Mouse (Mus musculus) frontal cortex, postnatal 25 days (tissue): ENCODE data around the gene Serpinb1c.
"Not testable (repeated sequence)": the region's sequence is repeated elsewhere in the genome, so short reads cannot be mapped to it uniquely, and the experiment has no call there.

ENCODE experiments used
- DNase-seq, 2 experiments: peaks; one replicate each; pipeline ENCODE4 v3.0.0; 2022; ENCODE audit warnings: low spot score in 2 of 2

Serpinb1c gene

GRCm38 (mm10) chr13:32898111-32898510, at the start of gene Serpinb1c:
Serpinb1c (minus strand) TSS chr13:32898211.
- no peak for DNase-seq

DNA sequence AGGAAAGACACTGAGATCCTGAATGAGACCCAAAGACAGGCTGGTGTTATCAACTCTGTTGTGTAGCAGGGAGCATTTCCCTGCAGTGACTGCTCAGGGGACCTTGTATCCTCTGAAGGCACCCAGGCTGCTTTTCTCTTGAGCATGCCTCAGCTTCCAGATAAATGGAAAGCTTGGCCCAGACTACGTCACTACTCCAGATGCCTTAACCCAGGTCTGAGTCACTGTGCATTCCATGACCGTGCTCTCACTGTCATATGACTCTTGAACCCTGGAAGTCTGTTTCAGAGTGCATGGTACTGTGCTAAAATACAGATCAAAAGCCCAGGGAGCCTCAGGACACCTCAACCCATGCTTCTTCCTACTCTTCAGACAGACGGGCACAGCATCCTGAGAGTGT, 41.2 kb upstream of the Serpinb1c start:
- not testable (repeated sequence) for DNase-seq

DNA sequence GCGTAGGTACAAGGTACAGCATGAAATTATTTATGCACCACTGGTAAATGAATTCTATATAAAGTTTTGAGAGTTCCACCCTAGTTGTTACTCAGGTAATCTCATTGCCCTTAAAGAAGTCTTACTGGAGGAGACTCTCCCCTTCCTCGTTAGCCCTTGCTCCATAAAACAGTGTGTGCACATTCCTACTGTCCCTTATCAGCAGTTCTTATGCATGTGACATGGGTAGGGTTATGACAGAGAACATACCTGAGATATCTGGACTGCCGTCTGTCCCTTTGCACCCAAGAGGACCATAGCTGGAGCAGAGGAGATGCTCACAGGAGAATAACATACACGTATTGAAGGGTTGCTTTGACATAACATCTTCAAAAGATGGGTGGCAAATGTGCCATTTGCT, 40.3 kb upstream of the Serpinb1c start:
- not testable (repeated sequence) for DNase-seq

DNA sequence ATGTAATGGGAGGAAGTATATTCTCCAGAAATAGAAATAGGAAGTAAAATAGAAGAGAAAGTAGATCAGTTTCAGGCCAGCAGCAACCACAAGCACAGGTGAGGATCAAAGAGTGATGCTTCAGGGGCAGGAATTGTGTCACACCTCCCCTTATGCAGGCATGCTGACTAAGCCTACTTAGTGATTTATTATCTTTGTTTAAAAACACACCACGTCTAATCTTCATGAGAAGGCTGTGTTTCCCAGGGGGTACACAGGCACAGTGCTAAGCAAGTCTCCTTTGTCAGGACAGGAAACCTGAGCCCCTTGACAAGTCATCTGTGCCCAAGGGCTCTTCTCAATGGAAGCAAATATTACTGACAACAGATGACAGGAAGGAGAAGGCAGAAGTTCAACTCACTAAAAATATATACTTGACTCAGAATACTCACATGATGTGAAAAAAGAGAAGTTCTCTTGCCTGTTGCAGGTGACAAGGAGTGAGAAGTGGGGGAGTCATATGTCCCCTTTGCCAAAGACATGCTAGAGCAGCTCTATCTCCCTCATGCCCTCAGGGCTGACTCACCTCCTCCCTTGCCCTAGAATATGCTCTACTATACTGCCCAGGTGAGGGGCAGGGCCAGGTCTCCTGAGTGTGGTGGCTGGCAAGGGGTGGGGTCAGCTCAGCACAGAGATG, 36.8 kb upstream of the Serpinb1c start:
- no peak for DNase-seq

DNA sequence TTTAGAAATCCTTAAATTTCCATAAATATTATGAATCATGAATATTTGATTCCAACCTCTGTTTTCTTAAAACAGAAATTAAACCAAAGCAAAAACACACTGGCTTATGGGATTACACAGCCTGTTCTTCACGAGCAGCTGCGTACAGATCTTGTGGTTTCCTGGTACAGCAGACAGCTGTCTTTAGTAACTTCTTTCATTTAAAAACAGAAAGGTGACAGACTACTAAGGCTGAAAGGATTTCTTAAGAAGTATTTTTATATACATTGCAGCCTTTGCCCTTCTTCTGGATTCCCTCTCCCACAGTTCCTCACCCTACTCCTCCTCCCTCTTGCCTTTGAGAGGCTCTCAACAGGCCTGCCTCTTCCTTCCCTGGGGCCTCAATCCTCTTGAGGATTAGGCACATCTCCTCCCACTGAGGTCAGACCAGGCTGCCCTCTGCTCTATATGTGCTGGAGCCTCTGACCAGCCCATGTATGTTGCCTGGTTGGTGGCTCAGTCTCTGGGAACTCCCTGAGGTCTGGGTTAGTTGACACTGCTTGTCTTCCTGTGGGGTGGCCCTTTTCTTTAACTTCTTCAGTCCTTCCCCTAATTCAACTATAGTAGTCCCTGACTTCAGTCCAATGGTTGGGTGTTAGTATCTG, 31.2 kb upstream of the Serpinb1c start:
- DNase-seq = no peak

DNA sequence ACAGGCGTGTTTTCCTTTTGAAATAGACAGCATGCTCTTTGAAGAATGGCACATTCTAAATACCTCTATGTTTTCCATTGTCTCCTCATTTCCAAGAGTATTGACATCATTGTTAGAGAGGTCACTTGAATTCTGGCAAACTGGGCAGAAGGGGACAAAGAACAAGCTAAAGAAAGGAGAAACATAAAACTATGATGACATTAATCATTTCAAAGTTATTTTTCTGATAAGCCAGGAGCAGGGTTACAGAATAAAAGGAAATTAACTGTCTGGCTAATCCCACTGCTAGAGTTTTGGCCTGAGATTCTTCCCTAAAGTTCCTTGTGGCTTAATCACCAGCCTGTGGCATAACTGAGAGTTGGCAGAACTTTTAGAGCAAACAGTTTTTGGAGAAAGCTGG, 29.2 kb upstream of the Serpinb1c start:
- DNase-seq = no peak

GRCm38 (mm10) chr13:32926661-32927060, 28.6 kb upstream of the Serpinb1c start:
- no peak for DNase-seq

GRCm38 (mm10) chr13:32924578-32925360, 26.8 kb upstream of the Serpinb1c start:
- no peak for DNase-seq

DNA sequence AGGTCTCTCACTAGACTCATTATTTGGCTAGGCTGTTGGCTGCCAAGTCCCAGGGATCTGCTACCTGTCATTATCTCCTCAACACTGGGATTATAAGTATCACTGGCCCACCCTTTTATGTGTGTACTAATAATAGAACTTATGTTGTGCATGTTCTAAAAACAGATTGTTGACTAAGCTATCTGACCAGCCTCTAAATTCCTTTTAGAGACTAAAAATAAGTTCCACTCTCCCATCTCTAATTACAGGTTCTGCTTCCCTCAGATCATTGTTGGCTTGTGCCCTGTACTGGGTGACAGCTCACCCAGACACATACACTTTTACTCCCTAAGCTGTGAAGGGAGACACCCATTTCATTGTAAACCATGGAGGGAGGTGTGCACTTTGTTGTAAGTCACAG, 24.6 kb upstream of the Serpinb1c start:
- DNase-seq = no peak

GRCm38 (mm10) chr13:32912770-32913380, 14.9 kb upstream of the Serpinb1c start:
- DNase-seq = no peak

DNA sequence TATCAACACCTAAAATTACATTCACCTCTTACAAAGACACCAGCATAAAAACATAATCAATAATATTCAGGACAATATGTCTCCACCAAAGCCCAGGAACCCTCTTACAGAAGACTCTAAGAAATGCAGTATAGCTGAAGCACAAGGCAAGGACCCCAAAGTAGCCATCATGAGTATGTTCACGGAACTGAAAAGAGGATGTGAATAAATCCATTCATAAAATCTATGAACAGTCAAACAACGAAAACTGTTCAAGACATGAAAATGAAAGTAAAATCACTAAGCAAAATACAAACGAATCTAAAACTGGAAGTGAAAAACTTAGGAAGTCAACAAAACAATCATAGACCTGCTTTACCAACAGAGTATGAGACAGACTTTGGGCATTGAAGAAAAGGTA, 10.2 kb upstream of the Serpinb1c start:
- DNase-seq = no peak

- peak; percentile 91 to 93 for DNase-seq
These were observed 5.3 kb upstream of the Serpinb1c start for GRCm38 (mm10) chr13:32903211-32903873.

DNA sequence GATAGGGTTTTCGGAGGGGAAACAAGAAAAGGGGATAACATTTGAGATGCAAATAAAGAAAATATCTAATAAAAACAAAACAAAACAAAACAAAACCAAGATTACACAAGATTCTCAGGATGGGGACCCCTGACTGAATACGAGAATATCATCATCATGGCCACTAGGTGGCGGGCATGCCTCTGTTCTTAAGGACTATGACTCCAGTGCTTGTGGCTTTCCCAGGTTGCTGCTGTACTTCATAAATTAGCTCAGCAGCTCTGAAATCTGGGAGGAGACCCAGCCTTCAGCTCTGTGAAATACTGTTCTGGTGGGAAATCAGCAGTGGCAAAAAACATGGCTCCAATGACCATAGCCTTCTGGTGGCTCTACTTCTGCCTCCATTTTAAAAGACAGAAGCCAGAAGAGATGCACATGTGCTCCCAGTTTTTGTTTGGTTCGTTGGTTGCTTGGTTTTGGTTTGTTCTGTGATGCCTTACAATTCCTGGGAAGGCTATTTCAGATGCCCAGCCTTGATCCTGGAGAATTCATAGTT, 4.5 kb upstream of the Serpinb1c start:
- DNase-seq = peak; percentile 61

DNA sequence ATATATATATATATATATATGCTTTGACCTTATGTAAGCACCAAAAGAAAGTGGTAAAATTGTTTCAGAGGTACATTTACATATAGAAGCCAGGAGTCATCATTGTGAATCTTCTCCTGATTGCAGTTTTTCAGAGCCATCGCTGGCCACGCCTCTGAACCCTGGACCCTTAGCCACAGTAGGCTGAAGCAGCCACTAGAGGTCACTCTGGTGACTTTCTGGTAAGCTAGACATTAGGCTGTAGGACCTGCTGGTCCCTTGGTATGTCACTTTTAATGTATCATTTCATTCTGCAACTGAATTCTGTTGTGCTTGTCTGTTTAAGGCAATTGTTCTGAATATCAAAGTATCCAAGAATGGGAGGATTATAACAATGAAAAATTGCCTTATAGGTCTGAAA, 2.6 kb upstream of the Serpinb1c start:
- DNase-seq = peak in 1 of 2 experiments; percentile 15

DNA sequence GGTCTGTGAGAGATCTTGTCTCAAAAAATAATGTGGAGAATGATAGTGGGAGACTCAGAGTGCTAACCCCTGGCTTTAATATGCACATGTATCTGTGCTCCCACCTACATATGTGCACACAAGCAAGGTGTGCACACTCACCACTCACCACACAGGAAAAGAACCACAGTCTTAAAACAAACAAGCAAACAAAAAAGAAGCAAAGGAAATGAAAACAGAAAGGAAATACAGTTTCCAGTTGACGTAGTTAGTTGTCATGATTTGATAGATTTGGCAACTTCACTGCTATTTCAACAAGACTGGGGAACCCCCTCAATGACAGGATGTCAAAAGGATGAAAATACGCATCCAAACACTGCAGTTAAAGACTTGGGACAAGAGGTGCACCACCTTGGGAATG, 1.1 kb upstream of the Serpinb1c start:
- DNase-seq = not testable (repeated sequence)

DNA sequence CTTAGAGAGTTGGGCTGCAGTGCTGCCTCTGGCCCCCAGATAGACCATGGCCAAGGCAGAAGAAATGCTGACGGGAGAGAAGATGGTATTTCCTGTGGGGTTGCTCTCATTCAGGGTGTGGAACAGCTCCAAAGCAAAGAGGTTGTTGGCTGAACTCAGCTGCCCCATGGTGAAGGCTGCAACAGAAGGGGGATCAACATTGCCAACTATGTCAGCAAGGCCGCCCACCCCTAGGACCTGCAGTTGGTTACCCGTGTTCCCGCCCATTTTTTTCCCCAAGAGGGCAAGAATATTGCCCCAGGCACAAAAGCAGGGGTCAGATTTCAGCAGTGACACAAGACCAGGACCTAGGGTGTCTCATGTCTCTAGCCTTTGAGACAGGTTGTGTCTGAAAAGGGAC, 1.1 kb downstream of the Serpinb1c start:
- DNase-seq = no peak

GRCm38 (mm10) chr13:32884755-32885154, 13.3 kb downstream of the Serpinb1c start:
- no peak for DNase-seq

DNA sequence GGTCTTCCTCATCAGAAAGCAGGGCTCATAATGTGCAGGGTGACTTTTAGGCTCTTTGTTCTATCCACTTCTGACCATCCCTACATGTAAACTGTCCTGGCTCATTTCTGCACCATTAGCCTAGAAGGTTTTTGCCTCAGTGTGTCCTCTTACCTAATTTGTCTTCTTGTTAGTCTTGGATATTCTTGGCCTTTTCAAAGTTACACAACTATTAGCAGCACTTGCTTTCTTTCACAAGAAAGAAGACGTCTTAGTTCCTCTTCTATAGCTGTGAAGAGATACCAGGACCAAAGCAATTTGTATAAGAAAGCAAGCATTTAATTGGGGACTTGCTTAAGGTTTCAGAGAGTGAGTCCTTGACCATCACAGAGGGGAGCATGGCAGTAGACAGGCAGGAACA, 24.1 kb downstream of the Serpinb1c start:
- DNase-seq = no peak

GRCm38 (mm10) chr13:32868843-32869242, 29.2 kb downstream of the Serpinb1c start:
- no peak for DNase-seq

DNA sequence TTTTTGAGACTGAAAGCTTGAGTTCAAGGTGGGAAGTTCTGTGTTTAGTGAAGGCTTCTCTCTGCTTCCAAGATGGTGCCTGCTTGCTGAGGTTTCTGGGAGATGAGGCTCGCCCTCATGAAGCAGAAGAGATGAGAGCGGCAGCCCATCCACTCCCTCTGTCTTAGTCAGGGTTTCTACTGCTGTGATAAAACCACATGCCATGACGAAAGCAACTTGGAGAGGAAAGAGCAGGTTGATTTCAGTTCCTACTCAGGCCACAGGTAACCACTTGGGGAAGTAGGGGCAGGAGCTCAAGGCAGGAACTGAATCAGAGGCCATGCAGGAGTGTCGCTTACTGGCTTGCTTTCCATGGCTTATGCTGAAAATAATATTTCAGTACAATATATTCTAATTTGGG, 29.8 kb downstream of the Serpinb1c start:
- DNase-seq = not testable (repeated sequence)

DNA sequence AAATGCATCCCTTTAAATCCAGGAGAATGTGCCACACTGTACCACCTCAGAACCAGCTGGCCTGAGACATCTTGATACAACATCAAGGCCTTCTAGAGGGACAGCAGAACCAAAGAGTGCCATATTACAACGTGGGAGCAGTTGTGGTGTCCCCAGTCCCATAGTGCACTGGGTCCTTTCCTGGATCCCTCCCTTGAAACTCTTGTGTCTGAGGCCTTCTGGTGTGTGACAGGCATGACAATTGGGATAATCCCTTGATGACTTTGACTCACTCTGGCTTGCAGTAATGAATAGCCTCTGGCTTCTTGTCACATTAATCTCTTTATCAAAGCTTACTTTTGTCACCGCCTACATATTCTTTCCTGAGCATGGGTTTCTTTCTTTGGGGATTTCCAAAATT, 31.0 kb downstream of the Serpinb1c start:
- DNase-seq = no peak

DNA sequence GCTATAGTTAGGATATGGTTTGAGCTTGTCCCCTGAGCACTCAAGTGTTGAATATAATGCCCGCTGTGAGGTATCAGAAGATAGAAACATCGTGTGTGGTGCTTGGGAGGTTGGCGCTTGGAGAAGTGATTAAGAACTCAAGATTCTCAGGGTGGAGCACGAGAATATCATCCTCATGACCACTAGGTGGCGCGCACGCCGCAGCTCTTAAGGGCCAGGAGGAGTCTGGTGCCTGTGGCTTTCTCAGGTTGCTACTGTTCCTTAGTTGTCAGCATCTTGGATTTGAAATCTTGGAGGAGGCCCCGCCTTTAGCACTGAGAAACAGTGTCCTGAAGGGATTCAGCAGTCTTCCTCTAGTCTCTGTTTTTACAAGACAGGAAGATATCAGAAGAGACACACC, 31.5 kb downstream of the Serpinb1c start:
- DNase-seq = peak; percentile 57 to 59
